Mouse (Mus musculus): ENCODE results near the gene Hepacam.

- TF ChIP-seq CTCF (IDR thresholded peaks at IDR 0.05; ENCODE audit: control insufficient read depth, insufficient read depth, low read length) (no peak), POLR2A (IDR thresholded peaks at IDR 0.05; ENCODE audit: borderline replicate concordance, control insufficient read depth, low read depth, low read length) (no peak)
These were observed 4.3 kb upstream of the Hepacam start for GRCm38 (mm10) chr9:37362881-37363280.
